Mouse (Mus musculus): ENCODE measurements at regions not wholly inside any gene's neighbourhood (a gene's known extent, or its start where the extent isn't known, plus 50 kb on each side); places are given as distances from the start of the nearest gene placed in this dataset.

DNA sequence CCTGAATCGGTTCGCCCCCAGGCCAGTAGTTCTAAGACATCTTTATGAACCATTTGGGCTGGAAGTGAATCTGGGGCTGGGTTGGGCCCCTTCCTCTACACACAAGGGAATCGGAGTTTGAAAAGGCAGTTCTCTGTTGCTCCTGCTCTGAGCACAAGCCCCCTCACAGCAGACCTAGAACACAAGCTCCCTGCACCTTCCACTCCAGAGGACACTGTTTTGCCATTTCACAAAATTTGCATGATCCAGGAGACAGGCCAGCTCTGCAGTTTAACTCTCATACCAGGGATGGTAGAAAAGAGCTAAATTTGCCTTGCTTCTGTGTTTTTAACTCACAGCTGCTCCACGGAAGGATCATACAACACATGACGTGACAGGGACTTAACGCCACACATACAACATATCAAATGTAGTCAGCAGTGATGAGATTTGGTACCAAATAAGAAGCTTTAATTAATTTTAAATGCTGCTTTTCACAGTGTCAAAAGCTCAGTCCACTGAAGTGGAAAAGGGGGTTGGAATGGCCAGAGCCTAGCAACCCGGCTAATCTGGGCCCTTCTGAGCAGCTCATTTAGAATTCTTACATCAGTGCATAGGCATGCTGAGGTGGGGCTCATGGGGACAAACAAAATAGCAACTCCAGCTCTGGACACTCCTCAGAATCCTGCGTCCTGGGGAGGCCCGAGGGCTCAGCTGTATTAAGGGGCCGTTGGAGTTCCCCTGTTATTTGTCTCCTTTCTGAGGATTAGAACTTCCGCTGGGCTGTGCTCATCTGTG, 434.1 kb downstream of the Sox2 start:
- no peak for TF ChIP-seq GATA1 (IDR thresholded peaks at IDR 0.05; ENCODE audit: borderline replicate concordance, low read length)
- no peak for TF ChIP-seq FLI1 (IDR thresholded peaks at IDR 0.05; ENCODE audit: low read length)

All from megakaryocyte, embryonic 14.5 days (primary cell).